Mouse (Mus musculus): ENCODE results near the gene Uaca.
A peak's percentile ranks its signal among the peaks of the same experiment; 100 is the strongest.
"Not testable (repeated sequence)": the region's sequence is repeated elsewhere in the genome, so short reads cannot be mapped to it uniquely, and the experiment has no call there.

The Uaca gene

GRCm38 (mm10) chr9:60794841-60795351 is 554 bp downstream of the Uaca start:
- DNase-seq (ENCODE audit: low spot score), result peak; percentile 51

DNA sequence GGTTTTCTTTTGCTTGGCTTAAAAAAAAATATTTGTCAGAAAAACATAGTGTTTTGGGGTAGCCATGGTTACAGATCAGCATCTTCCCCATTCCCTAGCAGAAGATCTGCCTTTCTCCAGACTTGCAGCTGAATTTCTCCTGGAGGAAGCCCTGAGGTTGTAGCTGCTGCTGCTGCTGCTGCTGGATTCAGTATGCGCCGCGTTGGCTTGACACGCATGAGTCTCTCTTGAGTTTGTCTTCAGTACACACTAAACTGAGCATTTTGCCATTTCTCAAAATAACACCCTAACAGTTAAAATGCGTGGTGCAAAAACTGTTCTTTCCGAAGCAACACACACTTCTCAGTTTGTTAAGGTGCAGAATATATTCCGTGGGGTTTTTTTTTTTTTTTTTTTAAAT is 1.7 kb downstream of the Uaca start:
- DNase-seq (ENCODE audit: low spot score), result no peak

GRCm38 (mm10) chr9:60797126-60797525 is 2.8 kb downstream of the Uaca start:
- DNase-seq (ENCODE audit: low spot score), result no peak

DNA sequence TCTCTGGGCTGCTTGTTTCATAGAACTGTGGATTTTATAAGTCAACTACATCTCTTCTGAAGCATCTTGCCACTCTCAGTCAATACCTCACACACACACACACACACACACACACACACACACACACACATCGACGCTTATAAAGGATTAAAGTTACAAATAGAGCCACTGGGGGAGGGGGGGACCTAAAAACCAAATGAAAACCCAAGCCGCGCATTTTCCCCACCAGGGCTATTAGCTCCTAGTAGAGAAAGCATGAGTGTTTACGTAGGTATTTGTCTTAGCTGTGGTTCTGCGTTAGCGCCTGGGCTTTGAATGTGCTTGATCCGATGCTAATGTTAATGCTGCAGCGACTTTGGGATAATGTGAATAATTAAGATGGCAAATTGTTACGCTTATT is 4.7 kb downstream of the Uaca start:
- DNase-seq (ENCODE audit: low spot score), result no peak

DNA sequence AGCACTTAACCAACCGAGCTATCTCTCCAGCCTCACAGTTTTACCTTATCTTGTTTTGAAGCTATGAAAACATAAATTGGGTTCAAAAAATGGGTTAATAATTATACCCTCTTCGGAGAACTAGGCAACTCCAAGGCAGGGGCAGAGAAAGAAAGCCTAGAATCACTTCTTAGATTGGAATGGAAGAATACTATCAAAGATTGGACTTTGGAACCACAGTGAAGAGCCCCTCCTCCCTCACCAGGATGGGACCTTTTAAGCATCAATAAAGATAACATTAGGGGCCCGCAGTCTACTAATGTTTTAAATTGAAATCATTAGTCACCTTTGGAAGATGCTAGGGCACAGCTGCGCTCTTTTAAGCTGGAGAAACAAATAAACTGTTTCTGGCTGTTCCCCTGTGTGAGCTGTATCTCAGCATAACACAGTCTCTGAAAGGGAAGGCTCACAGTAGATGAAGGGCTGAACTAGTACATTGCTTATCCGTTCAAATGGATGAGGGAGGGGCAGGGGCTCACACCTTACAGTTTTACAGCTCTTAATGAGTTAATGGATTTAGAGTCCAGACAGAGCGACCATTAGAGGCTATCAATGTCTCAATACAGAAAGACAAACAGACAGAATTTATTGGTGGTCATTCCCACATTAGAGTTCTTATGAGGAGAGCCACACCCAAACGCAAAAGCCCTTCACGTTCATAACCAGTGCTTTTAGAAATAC is 6.5 kb downstream of the Uaca start:
- DNase-seq (ENCODE audit: low spot score), result no peak

GRCm38 (mm10) chr9:60801746-60802145 is 7.4 kb downstream of the Uaca start:
- no peak for DNase-seq (ENCODE audit: low spot score)

- no peak for DNase-seq (ENCODE audit: low spot score)
These were observed 8.0 kb downstream of the Uaca start for GRCm38 (mm10) chr9:60802341-60802740.

GRCm38 (mm10) chr9:60806021-60806420 is 11.7 kb downstream of the Uaca start:
- DNase-seq (ENCODE audit: low spot score), result no peak

GRCm38 (mm10) chr9:60807996-60808395 is 13.7 kb downstream of the Uaca start:
- DNase-seq (ENCODE audit: low spot score), result no peak

- DNase-seq (ENCODE audit: low spot score), result peak; percentile 78
These were observed 19.0 kb downstream of the Uaca start for GRCm38 (mm10) chr9:60813139-60813880.

DNA sequence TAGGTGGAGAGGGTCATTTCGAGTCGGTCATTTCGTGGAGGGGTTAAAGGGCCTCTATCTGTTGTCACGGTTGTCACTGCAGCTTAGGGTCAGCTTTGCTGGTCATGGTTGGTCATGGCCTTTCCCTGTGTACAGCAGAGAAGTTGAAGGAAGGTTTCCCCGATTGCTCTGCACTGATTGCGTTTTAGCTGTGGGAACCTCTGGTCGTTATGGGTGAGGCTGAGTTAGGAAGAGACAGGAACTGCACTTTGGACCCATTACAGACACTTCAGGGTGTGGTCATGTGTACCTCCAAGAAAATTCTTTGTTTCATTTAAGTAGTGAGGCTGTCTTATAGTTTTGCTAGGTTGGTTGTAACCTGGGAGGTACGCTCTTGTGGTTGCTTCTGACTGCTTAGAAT is 21.2 kb downstream of the Uaca start:
- DNase-seq (ENCODE audit: low spot score), result no peak

DNA sequence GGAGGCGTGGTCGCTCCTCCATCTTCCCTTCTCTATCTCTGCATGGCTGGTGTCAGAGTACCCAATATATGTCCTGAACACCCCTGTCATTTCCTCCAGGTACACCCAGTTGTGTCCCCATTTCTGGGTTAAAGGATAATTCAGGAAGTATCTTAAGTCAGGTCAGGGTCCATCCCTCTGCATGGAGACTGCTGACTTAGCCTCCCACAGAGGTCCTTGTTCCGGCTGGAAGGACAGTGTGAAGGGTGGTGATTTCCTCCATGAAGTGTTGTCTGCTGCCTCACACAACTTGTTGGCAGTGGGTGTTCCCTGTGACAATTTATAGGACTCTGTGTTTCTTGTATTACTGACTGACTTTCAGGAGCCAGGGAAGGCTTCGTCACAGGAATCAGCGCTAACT is 23.2 kb downstream of the Uaca start:
- DNase-seq (ENCODE audit: low spot score), result no peak

DNA sequence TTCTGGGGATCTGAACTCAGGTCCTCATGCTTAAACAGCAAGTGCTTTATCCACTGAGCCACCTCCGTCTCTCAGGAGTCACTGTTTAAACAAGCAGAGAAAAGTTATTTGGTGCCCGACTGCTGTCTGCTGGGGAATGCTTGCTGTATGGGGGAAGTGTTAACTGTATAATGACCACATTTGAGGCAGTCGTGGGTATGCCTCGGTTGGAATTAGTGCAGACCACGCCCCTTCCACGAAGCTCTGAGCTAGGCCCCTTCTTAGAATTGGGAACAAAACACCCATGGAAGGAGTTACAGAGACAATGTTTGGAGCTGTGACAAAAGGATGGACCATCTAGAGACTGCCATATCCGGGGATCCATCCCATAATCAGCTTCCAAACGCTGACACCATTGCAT is 24.2 kb downstream of the Uaca start:
- DNase-seq (ENCODE audit: low spot score), result not testable (repeated sequence)

- peak; percentile 58 for DNase-seq (ENCODE audit: low spot score)
These were observed 25.0 kb downstream of the Uaca start for GRCm38 (mm10) chr9:60819340-60819739.

DNA sequence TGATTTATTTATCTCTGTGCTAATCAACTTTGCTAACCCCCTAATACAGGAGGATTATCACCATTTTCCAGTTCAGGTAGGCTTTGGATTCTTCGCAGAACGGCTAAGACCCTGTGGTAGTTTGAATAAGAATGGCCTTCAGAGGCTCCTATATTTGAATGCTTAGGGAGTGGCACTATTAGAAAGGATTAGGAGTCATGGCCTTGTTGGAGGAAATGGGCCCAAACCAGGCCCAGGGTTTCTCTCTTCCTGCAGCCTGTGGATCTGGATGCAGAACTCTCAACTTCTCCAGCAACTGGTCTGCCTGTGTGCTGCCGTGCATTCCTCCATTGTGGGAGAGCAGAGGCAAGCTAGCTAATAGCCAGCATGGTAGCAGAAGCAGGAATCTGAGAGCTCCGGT is 27.2 kb downstream of the Uaca start:
- no peak for DNase-seq (ENCODE audit: low spot score)

DNA sequence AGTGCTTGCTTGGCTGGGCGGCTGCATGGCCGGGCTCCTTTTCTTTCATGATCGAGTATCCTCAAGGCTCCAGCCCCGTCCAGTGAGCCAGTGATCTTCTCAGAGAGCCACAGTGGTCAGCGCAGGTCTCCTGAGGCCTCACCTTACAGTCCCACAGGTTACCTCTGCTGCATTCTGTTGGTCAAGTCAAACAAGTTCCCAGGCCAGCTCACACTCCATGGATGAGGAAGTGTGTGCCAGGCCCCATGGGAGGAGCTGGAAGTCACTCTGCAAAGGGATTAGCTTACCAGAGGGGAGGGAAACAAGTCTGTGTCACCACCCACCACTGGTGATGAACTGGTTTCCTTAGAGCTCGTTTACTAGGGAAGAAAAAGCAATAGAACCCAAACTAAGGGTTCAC is 28.3 kb downstream of the Uaca start:
- no peak for DNase-seq (ENCODE audit: low spot score)

DNA sequence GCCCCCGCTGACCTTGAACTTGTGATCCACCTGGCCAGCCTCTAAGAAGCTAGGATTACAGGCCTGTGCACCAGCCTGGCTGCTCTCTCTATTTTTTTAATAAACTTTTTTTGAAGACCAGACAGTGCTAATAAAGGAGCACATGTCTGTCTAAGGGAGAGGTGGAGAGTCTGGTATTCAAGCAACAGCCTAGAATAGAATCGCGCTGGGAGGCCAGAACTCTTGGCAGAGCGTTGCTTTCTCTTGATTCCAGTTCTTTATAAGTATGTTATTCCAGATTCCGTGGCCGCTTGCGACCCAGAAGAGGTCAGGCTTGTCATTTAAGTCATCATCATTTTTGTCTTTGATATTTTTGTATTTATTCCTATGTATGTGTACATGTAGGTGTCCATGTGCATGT is 31.2 kb downstream of the Uaca start:
- DNase-seq (ENCODE audit: low spot score), result no peak

- no peak for DNase-seq (ENCODE audit: low spot score)
These were observed 32.4 kb downstream of the Uaca start for GRCm38 (mm10) chr9:60826759-60827158.

DNA sequence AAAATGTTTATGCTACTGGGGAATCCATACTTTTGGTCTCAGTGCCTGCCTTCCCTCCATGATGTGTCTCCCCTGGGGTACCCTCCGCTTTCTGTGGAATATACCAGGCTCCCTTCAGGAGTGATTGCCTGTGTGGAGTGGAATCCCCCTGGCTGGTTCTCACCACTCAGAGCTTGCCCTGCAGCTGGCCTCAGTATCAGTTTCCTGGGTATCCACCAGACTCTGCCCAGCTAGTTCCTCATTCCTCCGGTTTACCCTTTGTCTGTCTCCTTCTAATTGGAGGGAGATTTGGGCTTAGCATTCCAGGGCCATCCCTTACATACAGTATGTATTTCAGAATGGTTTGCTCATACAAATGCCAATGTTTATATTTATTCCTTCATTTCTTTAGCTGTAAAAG is 33.9 kb downstream of the Uaca start:
- DNase-seq (ENCODE audit: low spot score), result no peak

DNA sequence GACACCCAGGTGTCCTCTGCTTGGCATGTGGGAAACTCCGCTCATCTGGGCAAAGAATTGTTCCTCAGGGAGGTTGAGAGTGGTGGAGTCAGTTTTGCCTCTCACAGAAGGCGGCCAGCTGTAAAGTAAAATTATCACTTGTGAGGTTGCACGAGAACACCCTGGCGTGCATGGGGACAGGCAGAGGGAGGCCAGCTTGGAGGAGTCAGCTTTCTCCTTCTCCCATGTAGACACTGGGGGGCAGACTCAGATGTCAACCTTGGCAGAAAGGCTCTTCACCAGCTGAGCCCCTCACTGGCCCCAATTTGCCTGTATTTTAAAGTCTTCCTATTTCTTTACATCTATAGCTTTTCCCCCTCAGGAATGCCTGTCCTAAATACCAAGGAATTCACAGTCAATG is 35.3 kb downstream of the Uaca start:
- DNase-seq (ENCODE audit: low spot score), result no peak

- no peak for DNase-seq (ENCODE audit: low spot score)
These were observed 35.7 kb downstream of the Uaca start for GRCm38 (mm10) chr9:60830079-60830478.

GRCm38 (mm10) chr9:60832233-60832632 is 37.9 kb downstream of the Uaca start:
- DNase-seq (ENCODE audit: low spot score), result no peak

DNA sequence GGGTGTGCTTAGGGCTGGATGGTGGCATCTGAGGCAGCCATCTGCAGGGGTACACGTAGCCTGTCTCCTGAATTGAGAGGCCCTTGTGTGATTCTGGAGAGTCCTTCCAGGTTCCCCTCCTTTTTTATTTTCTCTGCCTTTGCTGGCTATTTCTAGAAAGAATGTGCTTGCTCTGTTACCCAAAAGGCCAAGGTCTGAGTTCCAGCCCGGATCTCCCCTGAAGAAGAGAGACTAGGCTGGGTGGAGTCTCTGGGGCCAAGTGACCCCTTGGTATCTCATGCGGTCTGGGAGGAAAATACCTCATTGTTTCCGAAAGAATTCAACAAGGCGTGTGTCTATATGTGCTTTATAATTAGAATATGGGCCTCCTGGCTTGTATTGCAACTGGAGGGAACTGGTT is 41.8 kb downstream of the Uaca start:
- no peak for DNase-seq (ENCODE audit: low spot score)

DNA sequence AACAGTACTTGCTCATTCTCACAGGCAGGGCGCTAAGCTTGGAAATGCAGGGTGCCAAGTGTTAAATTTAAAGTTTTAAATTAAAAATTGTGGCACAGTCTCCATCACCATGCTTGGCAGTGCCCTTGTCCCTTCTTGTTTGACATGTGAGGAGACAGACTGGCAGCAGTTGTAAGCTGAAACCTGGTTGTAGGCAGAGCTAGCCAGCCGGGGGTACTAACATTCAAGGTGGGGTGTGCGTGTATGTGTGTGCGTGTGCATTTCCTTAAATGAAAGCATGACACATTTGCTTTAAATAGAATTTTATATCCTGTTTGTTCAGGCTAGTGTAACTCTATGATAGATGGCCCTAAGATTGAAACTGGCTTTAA is 42.7 kb downstream of the Uaca start:
- no peak for DNase-seq (ENCODE audit: low spot score)

All from embryo, embryonic 10.5 days (tissue).